Mouse (Mus musculus) embryonic fibroblast, embryonic 13.5 days (primary cell): Measurements from ENCODE around the gene Srgn.

Source experiments
- CTCF ChIP-seq: IDR thresholded peaks from 2 replicates; pipeline ENCODE4 v1.5.1; 2011; ENCODE audit warnings: mild to moderate bottlenecking, control low read depth, low read length, moderate library complexity, borderline replicate concordance; ENCODE audit not compliant: insufficient read depth
- POLR2A ChIP-seq: IDR thresholded peaks from 2 replicates; pipeline ENCODE4 v1.6.1; 2011; ENCODE audit warnings: low read depth, mild to moderate bottlenecking, control low read depth, low read length, moderate library complexity

DNA sequence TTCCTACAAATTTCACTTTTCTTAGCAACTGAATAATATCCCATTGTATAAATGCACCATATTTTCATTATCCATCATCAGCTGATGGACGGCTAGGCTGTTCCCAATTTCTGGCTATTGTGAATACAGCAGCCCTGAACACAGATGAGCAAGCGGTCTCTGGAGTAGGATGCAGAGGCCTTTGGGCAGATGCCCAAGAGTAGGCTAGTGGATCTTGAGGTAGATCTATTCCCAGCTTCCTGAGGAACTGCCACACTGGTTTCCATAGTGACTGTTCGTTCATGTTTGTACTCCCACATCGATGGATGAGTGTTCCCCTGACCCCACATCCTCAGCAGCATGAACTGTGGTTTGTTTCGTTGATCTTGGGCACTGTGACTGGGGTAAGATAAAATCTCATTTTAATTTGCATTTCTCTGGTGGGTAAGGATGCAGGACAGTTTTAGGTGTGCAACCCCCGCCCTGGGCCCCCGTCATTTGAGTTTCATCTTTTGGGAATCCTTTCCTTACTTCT, 23.6 kb upstream of the Srgn start:
- TF ChIP-seq CTCF, result no peak
- no peak for TF ChIP-seq POLR2A
